Mouse (Mus musculus): ENCODE results near the gene Hoxc9. TPM values are rescaled to one million over a fixed set of nuclear protein-coding genes. Genes with fewer than 3 reads are reported as not detected.

The Hoxc9 gene
- polyA plus RNA-seq, 1 experiment from 2014 or later = 10.0 TPM

DNA sequence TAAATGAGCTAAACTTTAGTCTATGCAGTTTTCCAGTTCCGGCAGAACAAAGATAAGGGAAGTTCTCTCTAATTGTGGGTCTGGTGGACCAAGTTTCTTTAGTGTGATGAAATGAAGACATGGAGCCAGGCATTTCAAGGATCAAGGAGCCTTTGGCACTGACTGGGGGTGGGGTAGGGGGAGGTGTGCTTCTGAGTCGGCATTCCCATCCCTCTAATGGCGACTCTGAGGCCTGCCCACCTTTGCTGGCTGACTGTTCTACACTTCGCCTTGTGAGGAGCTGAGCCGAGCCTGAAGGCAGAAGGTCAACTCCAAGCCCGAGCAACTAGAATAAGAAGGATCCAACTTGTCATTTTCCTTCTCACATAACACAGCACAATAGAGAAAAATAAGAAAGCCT, 14.5 kb upstream of the Hoxc9 start:
- peak overlapping the region; percentile 64 for H3K4me2 ChIP-seq
- WGBS = 6% methylated on average over 6 of the region's 6 CpGs

GRCm38 (mm10) chr15:102962492-102962891, 13.7 kb upstream of the Hoxc9 start:
- WGBS = 6% methylated on average over 13 of the region's 13 CpGs
- no peak for ATAC-seq (replicated peaks; ENCODE audit: low FRiP score)
- Histone ChIP-seq H3K27ac (peak overlapping the region; percentile 92), H3K9me3 (replicated peaks) (no peaks in the 10 kb centered on the region), H3K36me3 (no peaks in the 10 kb centered on the region), H3K27me3 (peaks cover 70% of the 10 kb centered on the region), H3K4me2 (peak overlapping the region; percentile 77), H3K4me3 (replicated peaks) (peak overlapping the region; percentile 65), H3K9ac (peak overlapping the region; percentile 63), H3K4me1 (peaks cover 64% of the 10 kb centered on the region)

More for the DNA sequence above, 14.5 kb upstream of the Hoxc9 start:
- peaks cover 65% of the 10 kb centered on the region for H3K4me1 ChIP-seq
- H3K4me3 ChIP-seq (replicated peaks) = peak overlapping the region; percentile 32
- H3K9ac ChIP-seq = peak overlapping the region; percentile 35
- no peak for ATAC-seq (replicated peaks; ENCODE audit: low FRiP score)
- H3K27me3 ChIP-seq = peaks cover 70% of the 10 kb centered on the region
- H3K36me3 ChIP-seq = no peaks in the 10 kb centered on the region
- H3K27ac ChIP-seq = peak overlapping the region; percentile 96
- no peaks in the 10 kb centered on the region for H3K9me3 ChIP-seq (replicated peaks)

DNA sequence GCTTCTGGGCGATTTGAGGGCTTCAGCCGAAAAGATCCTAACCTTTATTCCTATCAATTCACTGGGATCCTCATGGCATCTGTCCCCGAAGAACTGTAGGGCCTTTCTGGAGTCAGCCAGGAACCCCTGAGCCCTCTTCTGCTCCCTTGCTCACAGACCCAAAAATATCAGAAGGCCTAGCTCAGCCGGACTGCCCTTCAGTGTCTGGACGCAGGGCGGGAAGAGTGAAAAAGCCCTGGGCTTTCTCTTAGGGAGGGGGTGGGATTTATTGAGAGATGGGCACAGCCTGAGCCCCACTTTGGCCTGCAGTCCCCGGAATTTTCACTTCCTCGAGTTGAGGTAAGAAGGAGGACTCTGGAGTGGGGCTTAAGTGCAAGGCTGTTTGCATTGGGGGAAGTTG, 13.0 kb upstream of the Hoxc9 start:
- H3K9ac ChIP-seq = peak overlapping the region; percentile 63
- H3K9me3 ChIP-seq (replicated peaks) = no peaks in the 10 kb centered on the region
- peak overlapping the region; percentile 92 for H3K27ac ChIP-seq
- no peaks in the 10 kb centered on the region for H3K36me3 ChIP-seq
- H3K4me1 ChIP-seq = peaks cover 58% of the 10 kb centered on the region
- peaks cover 67% of the 10 kb centered on the region for H3K27me3 ChIP-seq
- H3K4me2 ChIP-seq = peak overlapping the region; percentile 77
- peak overlapping the region; percentile 65 for H3K4me3 ChIP-seq (replicated peaks)
- 8% methylated on average over 8 of the region's 8 CpGs for WGBS
- no peak for ATAC-seq (replicated peaks; ENCODE audit: low FRiP score)

- H3K27ac ChIP-seq = peak overlapping the region; percentile 92
- peak overlapping the region; percentile 63 for H3K9ac ChIP-seq
- no peaks in the 10 kb centered on the region for H3K9me3 ChIP-seq (replicated peaks)
- peaks cover 66% of the 10 kb centered on the region for H3K27me3 ChIP-seq
- WGBS = 2% methylated on average over 28 of the region's 28 CpGs
- no peaks in the 10 kb centered on the region for H3K36me3 ChIP-seq
- peak overlapping the region; percentile 65 for H3K4me3 ChIP-seq (replicated peaks)
- ATAC-seq (replicated peaks; ENCODE audit: low FRiP score) = 0 out of 2 replicates have a peak, but pooled peaks have one; percentile 38
- H3K4me1 ChIP-seq = peaks cover 55% of the 10 kb centered on the region
- H3K4me2 ChIP-seq = peak overlapping the region; percentile 77
Measured at GRCm38 (mm10) chr15:102963671-102964640, 12.3 kb upstream of the Hoxc9 start.

GRCm38 (mm10) chr15:102965003-102965891, 11.0 kb upstream of the Hoxc9 start:
- ATAC-seq (replicated peaks; ENCODE audit: low FRiP score) = no peak
- H3K9ac ChIP-seq = peak overlapping the region; percentile 63
- H3K27ac ChIP-seq = peak overlapping the region; percentile 92
- WGBS = 5% methylated on average over 26 of the region's 26 CpGs
- H3K27me3 ChIP-seq = peaks cover 64% of the 10 kb centered on the region
- H3K4me3 ChIP-seq (replicated peaks) = peak overlapping the region; percentile 65
- no peaks in the 10 kb centered on the region for H3K36me3 ChIP-seq
- H3K4me1 ChIP-seq = peaks cover 55% of the 10 kb centered on the region
- peak overlapping the region; percentile 77 for H3K4me2 ChIP-seq
- no peaks in the 10 kb centered on the region for H3K9me3 ChIP-seq (replicated peaks)

- H3K4me3 ChIP-seq (replicated peaks) = peak overlapping the region; percentile 65
- WGBS = 2% methylated on average over 29 of the region's 30 CpGs
- H3K27me3 ChIP-seq = peaks cover 67% of the 10 kb centered on the region
- H3K36me3 ChIP-seq = no peaks in the 10 kb centered on the region
- peak overlapping the region; percentile 77 for H3K4me2 ChIP-seq
- H3K27ac ChIP-seq = peak overlapping the region; percentile 92
- peak; percentile 84 for ATAC-seq (replicated peaks; ENCODE audit: low FRiP score)
- H3K4me1 ChIP-seq = peaks cover 56% of the 10 kb centered on the region
- no peaks in the 10 kb centered on the region for H3K9me3 ChIP-seq (replicated peaks)
- peak overlapping the region; percentile 78 for H3K9ac ChIP-seq
Measured at GRCm38 (mm10) chr15:102965892-102966775, 10.1 kb upstream of the Hoxc9 start.

DNA sequence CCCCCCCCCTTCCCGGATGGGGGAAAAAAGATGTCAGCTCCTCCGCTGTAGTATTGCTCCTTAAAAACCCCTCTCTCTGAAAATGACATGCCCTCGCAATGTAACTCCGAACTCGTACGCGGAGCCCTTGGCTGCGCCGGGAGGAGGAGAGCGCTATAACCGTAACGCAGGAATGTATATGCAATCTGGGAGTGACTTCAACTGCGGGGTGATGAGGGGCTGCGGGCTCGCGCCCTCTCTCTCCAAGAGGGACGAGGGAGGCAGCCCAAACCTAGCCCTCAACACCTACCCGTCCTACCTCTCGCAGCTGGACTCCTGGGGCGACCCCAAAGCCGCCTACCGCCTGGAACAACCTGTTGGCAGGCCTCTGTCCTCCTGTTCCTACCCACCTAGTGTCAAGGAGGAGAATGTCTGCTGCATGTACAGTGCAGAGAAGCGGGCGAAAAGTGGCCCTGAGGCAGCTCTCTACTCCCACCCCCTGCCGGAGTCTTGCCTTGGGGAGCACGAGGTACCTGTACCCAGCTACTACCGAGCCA, 9.4 kb upstream of the Hoxc9 start, which contains the start of gene Hoxc10:
Hoxc10 (plus strand) TSS at position 21 of the 536 bp plus-strand sequence.
- peaks cover 67% of the 10 kb centered on the region for H3K27me3 ChIP-seq
- under 1% methylated on average over 27 of the region's 27 CpGs for WGBS

GRCm38 (mm10) chr15:102967312-102967510, 9.0 kb upstream of the Hoxc9 start, which contains the start of gene Hoxc5:
Gene Hoxc5 (plus strand): TSS chr15:102967443.
- Histone ChIP-seq H3K9me3 (replicated peaks) (no peaks in the 10 kb centered on the region), H3K36me3 (no peaks in the 10 kb centered on the region), H3K27ac (peak within 1 kb of the TSS; percentile 92), H3K4me3 (replicated peaks) (peak within 1 kb of the TSS; percentile 65), H3K4me2 (peak within 1 kb of the TSS; percentile 77), H3K27me3 (peaks cover 70% of the 10 kb centered on the region), H3K9ac (peak within 1 kb of the TSS; percentile 78), H3K4me1 (peaks cover 60% of the 10 kb centered on the region)
- 3% methylated on average over 12 of the region's 12 CpGs for WGBS
- no peak for ATAC-seq (replicated peaks; ENCODE audit: low FRiP score)

More for the DNA sequence above, 9.4 kb upstream of the Hoxc9 start, which contains the start of gene Hoxc10:
- H3K9ac ChIP-seq = peak within 1 kb of the TSS; percentile 78
- H3K36me3 ChIP-seq = no peaks in the 10 kb centered on the region
- H3K4me3 ChIP-seq (replicated peaks) = peak within 1 kb of the TSS; percentile 65
- peak within 1 kb of the TSS; percentile 92 for H3K27ac ChIP-seq
- H3K4me2 ChIP-seq = peak within 1 kb of the TSS; percentile 77
- H3K9me3 ChIP-seq (replicated peaks) = no peaks in the 10 kb centered on the region
- H3K4me1 ChIP-seq = peaks cover 56% of the 10 kb centered on the region
- ATAC-seq (replicated peaks; ENCODE audit: low FRiP score) = peak; percentile 40

DNA sequence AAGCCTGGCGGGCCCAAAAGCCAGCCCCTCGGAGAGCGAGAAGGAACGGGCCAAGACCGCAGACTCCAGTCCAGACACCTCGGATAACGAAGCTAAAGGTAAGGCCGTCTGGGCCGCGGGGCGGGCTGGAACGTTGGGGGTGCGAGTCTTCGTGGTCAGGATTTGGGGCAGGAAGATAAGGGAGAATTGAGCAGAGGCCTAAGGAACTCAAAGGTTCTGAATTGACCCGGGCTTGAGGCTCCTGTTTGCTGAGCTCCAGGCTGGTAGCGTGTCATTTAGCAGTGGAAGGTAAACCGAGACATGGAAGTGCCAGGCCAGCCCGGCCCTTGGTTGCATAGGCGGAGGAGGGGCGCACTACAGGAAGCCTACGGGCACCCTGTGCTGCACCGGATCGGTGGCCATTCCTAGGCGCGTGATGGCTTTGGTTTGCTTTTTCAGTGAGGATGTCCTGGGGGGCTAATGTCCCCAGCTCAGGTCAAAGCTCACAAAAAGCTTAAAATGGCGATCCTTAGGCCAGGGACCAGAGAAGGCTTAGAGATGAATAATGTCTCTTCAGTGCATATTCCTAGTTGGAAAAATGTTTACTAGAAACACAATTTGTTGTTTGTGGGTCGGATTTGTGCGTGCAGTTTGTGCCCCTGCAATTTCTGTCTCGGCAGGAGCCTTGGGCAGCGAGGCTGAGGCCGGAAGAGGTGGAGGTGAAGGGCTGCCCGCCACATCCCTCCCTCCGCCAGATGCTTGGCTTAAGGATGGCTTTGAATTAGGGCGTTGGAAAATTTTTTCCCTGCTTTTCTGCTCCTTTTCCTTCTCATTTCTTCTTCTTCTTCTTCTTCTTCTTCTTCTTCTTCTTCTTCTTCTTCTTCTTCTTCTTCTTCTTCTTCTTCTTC, 8.5 kb upstream of the Hoxc9 start:
- no peak for ATAC-seq (replicated peaks; ENCODE audit: low FRiP score)
- Histone ChIP-seq H3K4me1 (peaks cover 64% of the 10 kb centered on the region), H3K27me3 (peaks cover 69% of the 10 kb centered on the region), H3K9me3 (replicated peaks) (no peaks in the 10 kb centered on the region), H3K4me3 (replicated peaks) (peak overlapping the region; percentile 65), H3K9ac (peak overlapping the region; percentile 78), H3K36me3 (no peaks in the 10 kb centered on the region), H3K4me2 (peak overlapping the region; percentile 77), H3K27ac (peak overlapping the region; percentile 92)
- WGBS = 3% methylated on average over 34 of the region's 34 CpGs

DNA sequence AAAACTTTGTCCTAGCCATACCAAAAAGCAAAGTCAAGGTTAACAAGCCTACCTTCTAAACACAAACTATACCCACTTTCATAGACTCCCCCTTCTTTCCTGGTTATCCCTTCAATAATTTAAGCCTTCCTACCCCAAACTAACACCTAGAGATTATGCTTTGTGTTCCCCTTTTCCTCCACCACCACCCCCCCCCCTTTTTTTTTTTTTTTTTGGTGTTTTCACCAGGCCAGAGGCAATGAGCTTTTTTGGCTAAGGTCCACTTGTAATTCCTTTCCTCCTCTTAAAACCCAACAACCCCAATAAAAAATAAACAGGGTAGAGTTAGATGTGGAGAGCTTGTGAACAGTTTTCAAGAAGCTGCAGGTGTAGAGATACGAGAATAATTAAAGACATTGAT, 6.9 kb upstream of the Hoxc9 start:
- Histone ChIP-seq H3K4me3 (replicated peaks) (peak overlapping the region; percentile 65), H3K9ac (peak overlapping the region; percentile 54), H3K4me1 (peaks cover 67% of the 10 kb centered on the region), H3K9me3 (replicated peaks) (no peaks in the 10 kb centered on the region), H3K27ac (peak overlapping the region; percentile 61), H3K4me2 (peak overlapping the region; percentile 77), H3K36me3 (no peaks in the 10 kb centered on the region), H3K27me3 (peaks cover 77% of the 10 kb centered on the region)
- no peak for ATAC-seq (replicated peaks; ENCODE audit: low FRiP score)
- WGBS = 35% methylated on average over 1 of the region's 1 CpGs
